Mouse (Mus musculus) kidney, embryonic 16.5 days (tissue): ENCODE data around the gene Pdk4. TPM values are rescaled to one million over a fixed set of nuclear protein-coding genes. Genes with fewer than 3 reads are reported as not detected.

Experiments used
- ATAC-seq: fragments of 200-750 bp; cut with Nextera tagmentation; 2 replicates; pipeline ENCODE4 v1.8.0; 2017; ENCODE audit warnings: moderate TSS enrichment; ENCODE audit not compliant: low FRiP score, low TSS enrichment
- H3K27ac ChIP-seq: fragments of 300-500 bp; sonication (generic); 2 replicates; pipeline ENCODE4 v1.5.1; 2014; ENCODE audit warnings: low read length
- H3K27me3 ChIP-seq: fragments of 300-500 bp; sonication (generic); 2 replicates; pipeline ENCODE4 v1.6.1; 2014; ENCODE audit warnings: low read length, control low read depth, mixed read lengths; ENCODE audit not compliant: insufficient read depth
- H3K36me3 ChIP-seq: fragments of 300-500 bp; sonication (generic); 2 replicates; pipeline ENCODE4 v1.6.1; 2014; ENCODE audit warnings: low read length, control low read depth, mixed read lengths; ENCODE audit not compliant: insufficient read depth
- H3K4me1 ChIP-seq: fragments of 300-500 bp; sonication (generic); 2 replicates; pipeline ENCODE4 v1.6.1; 2014; ENCODE audit warnings: low read length, control low read depth, mixed read lengths; ENCODE audit not compliant: insufficient read depth
- H3K4me2 ChIP-seq: fragments of 300-500 bp; sonication (generic); replicated peaks from 2 replicates; pipeline ENCODE4 v1.6.1; 2014; ENCODE audit warnings: low read depth, low read length
- H3K4me3 ChIP-seq: fragments of 300-500 bp; sonication (generic); 2 replicates; pipeline ENCODE4 v1.5.1; 2014; ENCODE audit warnings: mild to moderate bottlenecking, low read length
- H3K9ac ChIP-seq: fragments of 300-500 bp; sonication (generic); replicated peaks from 2 replicates; pipeline ENCODE4 v1.6.1; 2014; ENCODE audit warnings: low read length
- H3K9me3 ChIP-seq: fragments of 300-500 bp; sonication (generic); 2 replicates; pipeline ENCODE4 v1.6.1; 2016; ENCODE audit warnings: low read length, control low read depth
- WGBS: fragments of 180-500 bp; shearing (Covaris S2); extraction: QIAGEN DNeasy Blood & Tissue Kit; methylation state at CpG from one replicate; pipeline ENCODE4 v1.1.7; 2014; 5-methylcytosine and 5-hydroxymethylcytosine counted together
- polyA plus RNA-seq: library from polyadenylated mRNA; unstranded; fragments of >200 nt; fragmentation: Nextera tagmentation; extraction: Ambion mirVana; gene quantifications from 2 replicates; pipeline ENCODE4 v1.2.1, GENCODE M21; 2015

The Pdk4 gene
- polyA plus RNA-seq, 1 experiment from 2014 or later: 4.2 TPM

DNA sequence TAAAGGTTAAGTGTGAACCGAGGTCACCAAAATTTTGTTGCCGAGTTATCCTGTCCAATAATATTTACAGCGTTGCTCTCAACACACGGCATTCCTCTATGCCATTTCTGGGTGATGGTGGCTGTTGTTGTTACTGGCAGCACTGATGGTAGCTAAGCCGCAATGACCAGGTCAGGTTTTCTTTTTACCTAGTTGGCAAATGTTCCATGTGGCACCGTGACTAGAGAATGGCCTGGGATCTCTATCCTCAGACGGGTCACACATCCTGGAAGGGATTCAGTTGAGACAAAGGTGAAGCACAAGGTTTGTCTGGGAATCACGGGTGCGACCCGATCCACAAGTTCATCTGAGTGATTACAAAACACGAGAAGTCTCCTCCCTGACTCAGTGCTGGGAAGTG lies 2.6 kb upstream of the Pdk4 start:
- Histone ChIP-seq H3K4me2 (no peak overlapping the region), H3K9ac (no peak overlapping the region), H3K4me3 (no peak overlapping the region), H3K9me3 (no peaks in the 10 kb centered on the region), H3K27me3 (no peaks in the 10 kb centered on the region), H3K36me3 (no peaks in the 10 kb centered on the region), H3K4me1 (peaks cover 5% of the 10 kb centered on the region; the same call in 1 of the 2 replicates), H3K27ac (no peak overlapping the region)
- WGBS: 86% methylated on average over 11 of the region's 11 CpGs
- no peak for ATAC-seq

GRCm38 (mm10) chr6:5496854-5497235 lies 736 bp upstream of the Pdk4 start:
- peak; percentile 14; the same call in 1 of the 2 replicates for ATAC-seq
- Histone ChIP-seq H3K9ac (no peak overlapping the region), H3K27me3 (no peaks in the 10 kb centered on the region), H3K4me2 (peak overlapping the region; percentile 95), H3K9me3 (no peaks in the 10 kb centered on the region), H3K4me1 (peaks cover 5% of the 10 kb centered on the region; the same call in 1 of the 2 replicates), H3K36me3 (no peaks in the 10 kb centered on the region), H3K4me3 (peak overlapping the region; percentile 59; the same call in 1 of the 2 replicates), H3K27ac (peak overlapping the region; percentile 32; the same call in 1 of the 2 replicates)
- WGBS: 44% methylated on average over 3 of the region's 3 CpGs

DNA sequence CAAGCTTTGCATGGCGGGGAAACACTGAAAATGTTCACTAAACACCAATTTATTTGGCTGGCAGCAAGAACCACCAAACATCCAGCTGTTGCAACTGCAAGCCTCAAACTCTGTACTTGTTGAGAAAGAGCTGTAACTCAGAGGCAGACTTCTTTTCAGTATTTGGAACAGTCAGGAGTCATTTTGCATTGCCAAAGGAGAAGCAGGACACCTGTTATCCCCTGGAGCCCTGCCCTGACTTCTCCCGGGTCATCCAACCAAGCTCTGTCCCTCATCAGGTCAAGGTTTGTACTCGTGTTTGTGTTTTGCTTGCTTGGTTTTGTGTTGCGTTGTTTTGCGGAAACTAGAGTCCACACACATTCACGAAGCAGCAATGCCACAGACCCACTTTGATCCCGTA lies 11.1 kb downstream of the Pdk4 start:
- no peak overlapping the region for H3K27ac ChIP-seq
- no peak overlapping the region for H3K9ac ChIP-seq
- peaks cover 6% of the 10 kb centered on the region for H3K36me3 ChIP-seq
- no peaks in the 10 kb centered on the region for H3K9me3 ChIP-seq
- no peak for ATAC-seq
- no peak overlapping the region for H3K4me3 ChIP-seq
- 77% methylated on average over 7 of the region's 7 CpGs for WGBS
- H3K4me2 ChIP-seq: no peak overlapping the region
- no peaks in the 10 kb centered on the region for H3K27me3 ChIP-seq
- H3K4me1 ChIP-seq: no peaks in the 10 kb centered on the region

GRCm38 (mm10) chr6:5482270-5482783 lies 13.8 kb downstream of the Pdk4 start:
- Histone ChIP-seq H3K4me3 (no peak overlapping the region), H3K27me3 (no peaks in the 10 kb centered on the region), H3K9me3 (no peaks in the 10 kb centered on the region), H3K27ac (no peak overlapping the region), H3K9ac (no peak overlapping the region), H3K36me3 (peaks cover 6% of the 10 kb centered on the region), H3K4me1 (no peaks in the 10 kb centered on the region), H3K4me2 (no peak overlapping the region)
- no peak for ATAC-seq
- 69% methylated on average over 3 of the region's 3 CpGs for WGBS

DNA sequence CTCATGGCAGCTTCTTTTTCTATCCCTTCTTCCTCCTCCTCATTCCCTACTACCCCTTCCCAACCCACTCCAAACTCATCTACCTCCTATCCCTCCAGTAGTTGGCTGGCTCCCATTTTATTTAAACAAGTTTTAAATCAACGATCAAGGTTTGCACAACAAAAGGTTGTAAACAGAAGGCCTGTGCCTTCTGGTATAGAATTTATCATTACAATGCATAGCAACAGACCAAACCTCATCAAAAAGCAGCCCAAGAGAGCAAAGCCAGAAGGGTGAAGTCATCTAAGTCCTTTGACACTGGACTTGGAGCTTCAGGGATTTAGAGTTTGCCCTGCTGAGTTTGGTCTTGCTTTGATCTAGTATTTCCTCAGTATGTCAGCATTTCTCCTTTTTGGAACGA lies 15.0 kb downstream of the Pdk4 start:
- Histone ChIP-seq H3K4me2 (no peak overlapping the region), H3K4me3 (no peak overlapping the region), H3K27me3 (no peaks in the 10 kb centered on the region), H3K27ac (no peak overlapping the region), H3K9ac (no peak overlapping the region), H3K9me3 (no peaks in the 10 kb centered on the region), H3K4me1 (no peaks in the 10 kb centered on the region), H3K36me3 (peaks cover 3% of the 10 kb centered on the region; the same call in 1 of the 2 replicates)
- 89% methylated on average over 2 of the region's 2 CpGs for WGBS
- no peak for ATAC-seq

GRCm38 (mm10) chr6:5474021-5474420 lies 22.1 kb downstream of the Pdk4 start:
- Histone ChIP-seq H3K27me3 (no peaks in the 10 kb centered on the region), H3K4me2 (no peak overlapping the region), H3K4me3 (no peak overlapping the region), H3K9ac (no peak overlapping the region), H3K9me3 (no peaks in the 10 kb centered on the region), H3K4me1 (no peaks in the 10 kb centered on the region), H3K36me3 (no peaks in the 10 kb centered on the region), H3K27ac (no peak overlapping the region)
- ATAC-seq: no peak
- WGBS: 58% methylated on average over 1 of the region's 1 CpGs

GRCm38 (mm10) chr6:5472692-5473091 lies 23.4 kb downstream of the Pdk4 start:
- 99% methylated on average over 2 of the region's 2 CpGs for WGBS
- Histone ChIP-seq H3K27ac (no peak overlapping the region), H3K9ac (no peak overlapping the region), H3K4me1 (no peaks in the 10 kb centered on the region), H3K36me3 (no peaks in the 10 kb centered on the region), H3K9me3 (no peaks in the 10 kb centered on the region), H3K4me2 (no peak overlapping the region), H3K4me3 (no peak overlapping the region), H3K27me3 (no peaks in the 10 kb centered on the region)
- no peak for ATAC-seq

DNA sequence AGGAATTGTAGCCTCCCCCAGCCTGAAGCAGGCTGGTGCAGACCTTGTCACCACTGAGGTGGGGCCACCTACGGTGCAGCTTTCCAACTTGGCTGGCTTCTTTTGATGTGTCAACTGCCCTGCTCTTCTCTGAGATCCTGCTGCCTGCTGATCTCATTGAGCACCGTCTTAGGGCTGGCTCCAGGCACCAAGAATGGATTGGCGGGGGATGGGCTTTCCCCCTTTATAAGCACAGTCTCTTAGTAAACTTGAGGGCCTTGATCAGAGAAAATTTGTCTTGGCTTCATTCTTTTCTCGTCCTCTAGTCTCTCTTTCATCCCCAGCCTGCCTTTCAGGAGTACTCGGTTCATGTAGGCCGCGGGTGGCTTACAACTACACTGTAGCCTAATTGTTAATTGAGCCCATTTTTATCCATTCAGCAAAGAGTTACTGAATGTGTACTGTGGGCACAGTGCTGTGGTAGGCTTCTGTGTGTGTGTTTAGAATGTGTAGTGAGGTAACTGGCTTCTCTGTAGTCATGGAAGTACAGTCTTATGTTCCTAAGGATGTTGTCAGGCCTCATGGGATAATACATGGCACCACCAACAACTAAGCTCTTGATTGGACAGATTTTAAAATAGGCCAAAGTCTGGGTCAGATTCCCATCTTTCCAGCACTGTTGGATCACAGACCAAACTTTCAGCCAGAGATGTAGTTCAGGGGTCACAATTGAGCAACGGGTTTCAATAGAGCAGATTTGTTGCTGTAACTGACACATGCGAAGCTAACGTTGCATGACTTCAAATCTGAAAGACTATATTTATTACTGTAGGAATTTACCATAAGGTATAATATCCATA lies 25.4 kb downstream of the Pdk4 start:
- WGBS: 87% methylated on average over 10 of the region's 10 CpGs

DNA sequence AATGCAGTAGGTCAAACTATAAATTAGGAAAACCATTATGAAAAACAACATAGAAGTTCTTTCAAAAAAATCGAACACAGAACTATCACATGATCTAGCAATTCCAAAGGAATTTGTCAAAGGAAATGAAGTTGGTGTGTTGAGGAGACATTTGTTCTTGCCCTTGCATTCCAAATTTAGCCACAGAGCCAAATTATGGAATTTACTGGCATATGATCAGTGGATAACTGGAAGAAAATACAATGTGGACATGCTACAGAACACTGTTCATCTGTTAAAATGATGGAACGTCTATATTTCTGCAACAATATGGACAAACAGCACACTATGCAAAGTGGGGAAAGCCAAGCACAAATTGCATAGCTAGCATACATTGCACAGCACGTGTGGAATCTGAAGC lies 40.3 kb downstream of the Pdk4 start:
- H3K9me3 ChIP-seq: no peaks in the 10 kb centered on the region
- WGBS: 74% methylated on average over 3 of the region's 3 CpGs

More for the DNA sequence above, 25.4 kb downstream of the Pdk4 start:
- no peak for ATAC-seq
- Histone ChIP-seq H3K4me3 (no peak overlapping the region), H3K27ac (no peak overlapping the region), H3K4me1 (no peaks in the 10 kb centered on the region), H3K4me2 (no peak overlapping the region), H3K9me3 (no peaks in the 10 kb centered on the region), H3K9ac (no peak overlapping the region), H3K36me3 (no peaks in the 10 kb centered on the region), H3K27me3 (no peaks in the 10 kb centered on the region)

GRCm38 (mm10) chr6:5449878-5450277 lies 46.2 kb downstream of the Pdk4 start:
- no peaks in the 10 kb centered on the region for H3K4me1 ChIP-seq
- no peak for ATAC-seq
- H3K9me3 ChIP-seq: no peaks in the 10 kb centered on the region
- no peak overlapping the region for H3K27ac ChIP-seq
- no peaks in the 10 kb centered on the region for H3K36me3 ChIP-seq
- no peak overlapping the region for H3K4me3 ChIP-seq
- WGBS: 50% methylated on average over 5 of the region's 5 CpGs
- H3K27me3 ChIP-seq: no peaks in the 10 kb centered on the region
- no peak overlapping the region for H3K4me2 ChIP-seq
- H3K9ac ChIP-seq: no peak overlapping the region

More for the DNA sequence above, 40.3 kb downstream of the Pdk4 start:
- Histone ChIP-seq H3K4me3 (no peak overlapping the region), H3K4me1 (no peaks in the 10 kb centered on the region), H3K36me3 (no peaks in the 10 kb centered on the region), H3K27ac (no peak overlapping the region), H3K27me3 (no peaks in the 10 kb centered on the region), H3K9ac (no peak overlapping the region), H3K4me2 (no peak overlapping the region)
- ATAC-seq: no peak
